Mouse (Mus musculus): ENCODE measurements around the gene Tm6sf2.

DNA sequence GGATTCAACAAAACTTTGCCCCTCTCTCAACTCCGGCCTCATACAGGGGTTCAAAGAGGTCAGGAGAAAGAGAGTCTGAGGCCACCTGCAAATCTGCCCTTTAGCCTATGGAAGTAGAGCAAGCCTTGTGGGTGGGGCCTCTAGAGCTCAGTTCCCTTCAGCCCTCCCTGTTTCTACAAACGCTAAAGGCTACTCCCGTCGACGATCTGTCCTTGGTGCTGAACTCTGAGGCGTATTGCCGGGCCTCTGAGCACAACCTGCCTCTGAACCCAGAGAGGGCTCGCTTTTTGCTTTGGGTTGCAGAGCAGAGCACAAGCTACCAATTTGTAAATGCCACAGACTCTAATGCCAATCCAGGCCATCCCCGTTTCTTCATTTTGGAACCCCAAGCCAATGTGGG is 44.9 kb downstream of the Tm6sf2 start:
- TF ChIP-seq CTCF (IDR thresholded peaks at IDR 0.05; ENCODE audit: control insufficient read depth, insufficient read depth, insufficient read length) (no peak), USF1 (IDR thresholded peaks at IDR 0.05; ENCODE audit: low read depth) (no peak), MAX (IDR thresholded peaks at IDR 0.05) (no peak)

Measured in C2C12 (cell line).